Mouse (Mus musculus) embryonic facial prominence, embryonic 11.5 days (tissue): ENCODE measurements at regions not wholly inside any gene's neighbourhood (a gene's known extent, or its start where the extent isn't known, plus 50 kb on each side); places are given as distances from the start of the nearest gene placed in this dataset.

Source experiments
- ATAC-seq: fragments of 200-750 bp; cut with Nextera tagmentation; replicated peaks from 2 replicates; pipeline ENCODE4 v1.8.0; 2017; ENCODE audit warnings: low read depth; ENCODE audit not compliant: insufficient number of reproducible peaks, low FRiP score, low TSS enrichment
- DNase-seq: peaks from one replicate; pipeline ENCODE4 v3.0.0-alpha.2; 2015; ENCODE audit warnings: low spot score
- H3K27ac ChIP-seq: fragments of 300-500 bp; sonication (generic); replicated peaks from 2 replicates; pipeline ENCODE4 v1.5.1; 2014; ENCODE audit warnings: mild to moderate bottlenecking, low read depth, low read length, control low read depth
- H3K27me3 ChIP-seq: fragments of 300-500 bp; sonication (generic); 2 replicates; pipeline ENCODE4 v1.6.1; 2014; ENCODE audit warnings: mild to moderate bottlenecking, low read length, moderate library complexity, mixed read lengths; ENCODE audit not compliant: control insufficient read depth, insufficient read depth
- H3K36me3 ChIP-seq: fragments of 300-500 bp; sonication (generic); replicated peaks from 2 replicates; pipeline ENCODE4 v1.6.1; 2014; ENCODE audit warnings: low read depth, mild to moderate bottlenecking, low read length, moderate library complexity, mixed read lengths; ENCODE audit not compliant: control insufficient read depth, insufficient read depth
- H3K4me1 ChIP-seq: fragments of 300-500 bp; sonication (generic); 2 replicates; pipeline ENCODE4 v1.6.1; 2014; ENCODE audit warnings: low read length, mixed read lengths; ENCODE audit not compliant: control insufficient read depth, insufficient read depth
- H3K4me2 ChIP-seq: fragments of 300-500 bp; sonication (generic); 2 replicates; pipeline ENCODE4 v1.6.1; 2014; ENCODE audit warnings: low read depth, mild to moderate bottlenecking, control low read depth, low read length, moderate library complexity
- H3K4me3 ChIP-seq: fragments of 300-500 bp; sonication (generic); 2 replicates; pipeline ENCODE4 v1.5.1; 2014; ENCODE audit warnings: low read depth, low read length, control low read depth
- H3K9ac ChIP-seq: fragments of 300-500 bp; sonication (generic); replicated peaks from 2 replicates; pipeline ENCODE4 v1.6.1; 2014; ENCODE audit warnings: mild to moderate bottlenecking, control low read depth, low read length
- H3K9me3 ChIP-seq: fragments of 300-500 bp; sonication (generic); replicated peaks from 2 replicates; pipeline ENCODE4 v1.6.1; 2016; ENCODE audit warnings: mild to moderate bottlenecking, low read length, inconsistent platforms, mixed read lengths; ENCODE audit not compliant: control insufficient read depth
- WGBS: fragments of 180-500 bp; shearing (Covaris S2); extraction: QIAGEN DNeasy Blood & Tissue Kit; methylation state at CpG from one replicate; pipeline ENCODE4 v1.1.7; 2014; 5-methylcytosine and 5-hydroxymethylcytosine counted together

DNA sequence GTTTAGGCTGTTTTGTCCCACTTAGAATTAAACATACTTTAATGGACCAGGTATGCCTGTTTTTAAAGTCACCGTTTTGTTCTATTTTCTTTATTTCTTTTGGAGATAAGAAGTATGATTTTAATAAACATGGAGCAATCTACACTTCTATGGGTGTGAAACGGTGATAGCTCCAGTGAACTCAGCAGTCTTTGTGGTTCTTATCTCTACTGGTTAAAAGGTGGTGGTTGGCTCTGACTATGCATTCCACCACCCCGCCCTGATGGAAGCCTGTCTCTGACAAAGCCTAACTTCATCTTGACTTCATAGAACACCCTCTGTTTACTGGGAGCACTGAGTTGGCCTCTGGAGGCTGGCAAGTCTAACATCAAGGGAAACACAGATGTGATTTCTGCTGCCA lies 407.3 kb upstream of the Nox3 start:
- no peaks in the 10 kb centered on the region for H3K9me3 ChIP-seq
- no peaks in the 10 kb centered on the region for H3K27me3 ChIP-seq
- ATAC-seq = no peak
- 87% methylated on average over 3 of the region's 3 CpGs for WGBS
- DNase-seq = no peak
- H3K27ac ChIP-seq = no peak overlapping the region
- no peak overlapping the region for H3K9ac ChIP-seq
- no peaks in the 10 kb centered on the region for H3K36me3 ChIP-seq
- H3K4me3 ChIP-seq = no peak overlapping the region
- no peaks in the 10 kb centered on the region for H3K4me1 ChIP-seq
- H3K4me2 ChIP-seq = no peak overlapping the region

DNA sequence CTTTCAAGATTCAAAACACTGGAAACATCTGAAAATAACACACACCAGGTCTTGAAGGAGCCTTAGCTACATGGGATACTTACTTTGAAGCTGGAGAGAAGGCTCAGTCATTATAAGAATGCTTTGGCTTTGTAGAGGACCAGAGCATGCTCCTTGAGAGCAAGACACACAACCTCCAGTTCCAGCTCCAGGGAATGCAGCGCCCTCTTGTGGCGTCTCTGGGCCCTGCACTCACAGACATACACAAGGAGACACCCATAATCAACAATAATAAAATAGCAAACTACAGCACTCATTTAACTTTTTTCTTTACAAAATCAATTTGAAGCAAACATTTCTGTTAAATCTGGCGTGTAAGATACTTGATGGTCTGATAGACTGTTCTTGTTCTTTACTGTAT lies 413.2 kb upstream of the Nox3 start:
- Histone ChIP-seq H3K9me3 (no peaks in the 10 kb centered on the region), H3K4me1 (no peaks in the 10 kb centered on the region), H3K4me2 (no peak overlapping the region), H3K4me3 (no peak overlapping the region), H3K36me3 (no peaks in the 10 kb centered on the region), H3K27me3 (no peaks in the 10 kb centered on the region), H3K9ac (no peak overlapping the region), H3K27ac (no peak overlapping the region)
- WGBS = 42% methylated on average over 3 of the region's 3 CpGs
- DNase-seq = no peak
- no peak for ATAC-seq

DNA sequence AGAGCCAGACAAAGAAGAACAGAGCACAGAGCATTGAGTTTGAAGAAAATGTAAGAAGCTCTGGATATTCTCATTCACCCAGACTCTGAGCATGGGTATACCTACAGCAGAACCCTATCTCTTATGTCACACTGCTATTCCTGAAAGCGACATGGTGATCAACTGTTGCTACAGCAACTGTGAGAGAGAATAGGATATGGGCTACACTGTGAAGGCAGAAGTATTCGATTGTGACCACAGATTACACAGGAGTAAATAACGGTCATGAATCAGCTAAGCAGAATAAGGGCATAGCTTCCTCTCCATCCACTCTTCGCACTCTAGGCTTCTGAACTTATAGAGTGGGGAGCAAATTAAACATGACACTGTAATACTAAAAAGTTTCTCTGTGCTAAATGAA lies 417.0 kb upstream of the Nox3 start:
- no peak for DNase-seq
- Histone ChIP-seq H3K36me3 (no peaks in the 10 kb centered on the region), H3K4me3 (no peak overlapping the region), H3K9ac (no peak overlapping the region), H3K27me3 (no peaks in the 10 kb centered on the region), H3K9me3 (no peaks in the 10 kb centered on the region), H3K27ac (no peak overlapping the region), H3K4me2 (no peak overlapping the region), H3K4me1 (no peaks in the 10 kb centered on the region)
- WGBS = 86% methylated on average over 4 of the region's 4 CpGs
- ATAC-seq = no peak

DNA sequence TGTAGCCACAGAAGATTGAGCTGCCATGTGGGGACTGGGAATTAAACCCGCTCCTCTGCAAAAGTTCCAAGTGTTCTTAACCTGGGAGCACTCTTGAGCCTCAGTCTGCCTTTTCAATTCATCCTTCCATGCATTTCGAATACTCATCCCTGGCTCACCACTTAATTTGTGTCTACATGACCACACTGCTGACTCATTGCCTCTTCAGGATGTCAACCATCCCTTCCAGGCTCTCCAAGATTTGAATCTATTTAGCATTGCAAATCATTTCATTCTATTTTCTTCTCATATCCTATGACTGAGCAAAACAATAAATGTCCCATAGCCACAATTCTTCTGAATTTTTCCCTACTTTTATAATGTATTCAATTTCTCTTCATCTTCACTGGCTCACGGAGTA lies 420.4 kb upstream of the Nox3 start:
- no peak for ATAC-seq
- 90% methylated on average over 3 of the region's 3 CpGs for WGBS

DNA sequence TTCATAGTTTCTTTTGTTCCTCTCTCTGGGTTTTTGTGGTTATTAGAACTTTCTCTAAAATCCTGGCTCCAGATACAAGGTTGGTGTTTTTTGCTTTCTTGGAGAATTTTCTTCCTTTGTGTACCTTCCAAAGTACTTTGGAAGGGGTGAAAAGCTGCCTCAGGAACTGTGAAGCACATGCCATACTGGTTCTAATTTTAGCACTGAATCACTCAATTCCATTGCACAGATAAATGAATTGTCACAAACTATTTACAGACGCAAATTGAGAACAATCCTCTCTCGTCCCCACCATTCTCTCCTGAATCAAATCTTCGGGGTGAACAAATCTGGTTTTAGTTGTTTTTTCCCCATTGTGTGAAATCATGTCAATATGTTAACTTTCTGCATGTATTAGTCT lies 437.6 kb upstream of the Nox3 start:
- 64% methylated on average over 3 of the region's 3 CpGs for WGBS
- Histone ChIP-seq H3K4me3 (no peak overlapping the region), H3K9me3 (no peaks in the 10 kb centered on the region), H3K36me3 (no peaks in the 10 kb centered on the region), H3K4me1 (no peaks in the 10 kb centered on the region), H3K9ac (no peak overlapping the region), H3K27ac (no peak overlapping the region), H3K4me2 (no peak overlapping the region), H3K27me3 (no peaks in the 10 kb centered on the region)
- ATAC-seq (no peak), DNase-seq (no peak)

More for the DNA sequence above, 420.4 kb upstream of the Nox3 start:
- Histone ChIP-seq H3K4me2 (no peak overlapping the region), H3K27me3 (no peaks in the 10 kb centered on the region), H3K9ac (no peak overlapping the region), H3K27ac (no peak overlapping the region), H3K9me3 (no peaks in the 10 kb centered on the region), H3K36me3 (no peaks in the 10 kb centered on the region), H3K4me1 (no peaks in the 10 kb centered on the region), H3K4me3 (no peak overlapping the region)
- DNase-seq = no peak

DNA sequence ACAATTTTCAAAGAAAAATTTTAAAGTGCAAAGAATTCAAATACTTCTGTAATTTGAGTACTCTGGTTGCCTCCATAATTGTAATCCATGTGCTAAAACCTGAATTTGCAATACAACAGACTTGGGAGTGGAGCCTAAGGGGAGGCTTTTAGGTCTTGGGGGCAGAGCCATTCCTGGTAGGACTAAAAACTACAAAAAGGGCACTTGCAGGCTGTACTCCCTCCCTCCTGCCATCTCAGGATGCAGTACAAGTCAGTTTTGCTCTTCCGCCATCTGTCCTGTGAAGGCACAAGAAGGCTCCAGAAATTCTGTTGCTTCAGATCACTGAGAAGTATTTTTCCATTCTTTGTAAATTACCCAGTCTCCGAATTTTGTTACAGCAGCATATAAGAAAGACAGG lies 467.4 kb upstream of the Nox3 start:
- Histone ChIP-seq H3K4me2 (no peak overlapping the region), H3K36me3 (no peaks in the 10 kb centered on the region), H3K4me1 (no peaks in the 10 kb centered on the region), H3K27me3 (no peaks in the 10 kb centered on the region), H3K4me3 (no peak overlapping the region), H3K9me3 (no peaks in the 10 kb centered on the region), H3K27ac (no peak overlapping the region), H3K9ac (no peak overlapping the region)
- ATAC-seq (no peak), DNase-seq (no peak)
- 84% methylated on average over 2 of the region's 2 CpGs for WGBS

DNA sequence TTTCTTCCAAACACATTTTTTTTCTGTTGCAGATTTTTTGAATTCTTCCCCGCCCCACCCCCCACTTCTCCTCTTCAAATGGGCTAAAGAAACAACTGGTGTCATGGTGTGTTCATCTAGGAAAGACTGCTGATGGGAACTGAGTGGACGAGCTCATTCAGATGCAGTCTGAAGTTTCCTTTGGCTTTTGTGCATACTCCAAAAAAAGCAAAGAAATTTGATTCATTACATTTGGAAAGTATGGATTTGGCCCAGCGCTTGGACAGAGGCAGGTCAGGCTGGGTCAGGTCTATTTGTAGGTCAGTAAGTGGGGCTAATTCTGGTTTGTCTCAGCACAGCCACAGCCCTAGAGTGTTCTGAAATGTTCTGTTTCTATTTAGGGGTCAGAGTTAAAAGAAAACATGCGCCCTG lies 477.9 kb upstream of the Nox3 start:
- no peak overlapping the region for H3K4me2 ChIP-seq
- DNase-seq (peak; percentile 68), ATAC-seq (no peak)
- H3K4me1 ChIP-seq = no peaks in the 10 kb centered on the region; the same call in 1 of the 2 replicates
- H3K27me3 ChIP-seq = no peaks in the 10 kb centered on the region
- H3K9ac ChIP-seq = no peak overlapping the region
- no peaks in the 10 kb centered on the region for H3K9me3 ChIP-seq
- H3K27ac ChIP-seq = 0 out of 2 replicates have a peak overlapping the region, but pooled peaks have one; percentile 28
- H3K4me3 ChIP-seq = no peak overlapping the region
- WGBS = 20% methylated on average over 4 of the region's 4 CpGs
- no peaks in the 10 kb centered on the region for H3K36me3 ChIP-seq

DNA sequence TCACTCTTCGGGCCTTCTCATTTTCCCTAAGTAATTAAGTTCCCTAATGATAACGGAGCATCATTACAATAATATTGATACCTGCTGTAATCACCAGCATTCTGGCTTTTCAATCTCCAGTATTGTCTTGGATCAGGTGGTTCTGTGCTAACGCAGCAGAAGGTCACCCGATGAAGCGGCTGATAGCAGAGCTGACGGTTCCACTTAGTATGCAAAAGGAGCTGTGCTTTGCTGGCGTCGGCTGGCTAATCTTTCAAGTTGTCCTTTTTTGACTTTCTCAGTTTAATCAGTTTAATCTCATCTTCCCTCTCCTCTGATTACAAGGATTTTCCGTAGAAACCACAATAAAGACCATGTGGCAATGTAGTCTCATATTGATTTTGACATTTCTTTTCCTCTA lies 478.9 kb upstream of the Nox3 start:
- Histone ChIP-seq H3K27ac (no peak overlapping the region), H3K4me1 (no peaks in the 10 kb centered on the region; the same call in 1 of the 2 replicates), H3K4me3 (no peak overlapping the region), H3K36me3 (no peaks in the 10 kb centered on the region), H3K4me2 (no peak overlapping the region), H3K27me3 (no peaks in the 10 kb centered on the region), H3K9ac (no peak overlapping the region), H3K9me3 (no peaks in the 10 kb centered on the region)
- WGBS = 41% methylated on average over 9 of the region's 9 CpGs
- DNase-seq = peak; percentile 43
- no peak for ATAC-seq
